Mouse (Mus musculus): ENCODE measurements around the gene Rxfp4. TPM values are rescaled to one million over a fixed set of nuclear protein-coding genes. Genes with fewer than 3 reads are reported as not detected.

Gene Rxfp4
- polyA plus RNA-seq, 1 experiment: 0.05 TPM

- Histone ChIP-seq H3K4me3 (ENCODE audit: insufficient read depth, poor library complexity, severe bottlenecking) (no peak overlapping the region), H3ac (ENCODE audit: control insufficient read depth, insufficient read length, low read depth) (no peak overlapping the region), H3K79me3 (ENCODE audit: low read depth) (peaks cover 61% of the 10 kb centered on the region), H3K36me3 (ENCODE audit: control insufficient read depth, insufficient read depth) (peaks cover 68% of the 10 kb centered on the region), H3K27me3 (ENCODE audit: control insufficient read depth, insufficient read depth, insufficient read length) (no peaks in the 10 kb centered on the region), H3K79me2 (ENCODE audit: control insufficient read depth, insufficient read depth) (peaks cover 85% of the 10 kb centered on the region)
- TF ChIP-seq MAX (IDR thresholded peaks at IDR 0.05) (peak; percentile 43), MYOD1 (IDR thresholded peaks at IDR 0.05; ENCODE audit: control insufficient read depth, insufficient read length, low read depth) (peak; percentile 99), CEBPB (IDR thresholded peaks at IDR 0.05; ENCODE audit: low read depth) (no peak)
Measured at GRCm38 (mm10) chr3:88630018-88630417, 22.9 kb downstream of the Rxfp4 start.

GRCm38 (mm10) chr3:88629244-88629643, 23.7 kb downstream of the Rxfp4 start:
- no peak for TF ChIP-seq USF1 (IDR thresholded peaks at IDR 0.05; ENCODE audit: low read depth)
- TF ChIP-seq MYOD1 (IDR thresholded peaks at IDR 0.05; ENCODE audit: control insufficient read depth, insufficient read length, low read depth): no peak
- no peak for TF ChIP-seq CEBPB (IDR thresholded peaks at IDR 0.05; ENCODE audit: low read depth)
- no peak for TF ChIP-seq CTCF (IDR thresholded peaks at IDR 0.05; ENCODE audit: control insufficient read depth, insufficient read depth, insufficient read length)
- no peak for TF ChIP-seq MYOG (IDR thresholded peaks at IDR 0.05; ENCODE audit: control insufficient read depth, extremely low read depth, insufficient read length)
- TF ChIP-seq FOSL1 (IDR thresholded peaks at IDR 0.05; ENCODE audit: insufficient read depth, low read length, poor library complexity, severe bottlenecking): no peak
- TF ChIP-seq MAX (IDR thresholded peaks at IDR 0.05): no peak
- Histone ChIP-seq H3ac (ENCODE audit: control insufficient read depth, insufficient read length, low read depth) (peak overlapping the region; percentile 19), H3K79me2 (ENCODE audit: control insufficient read depth, insufficient read depth) (peaks cover 93% of the 10 kb centered on the region), H3K27me3 (ENCODE audit: control insufficient read depth, insufficient read depth, insufficient read length) (no peaks in the 10 kb centered on the region), H3K36me3 (ENCODE audit: control insufficient read depth, insufficient read depth) (peaks cover 60% of the 10 kb centered on the region), H3K79me3 (ENCODE audit: low read depth) (peaks cover 61% of the 10 kb centered on the region), H3K4me3 (ENCODE audit: insufficient read depth, poor library complexity, severe bottlenecking) (no peak overlapping the region)

- TF ChIP-seq FOSL1 (IDR thresholded peaks at IDR 0.05; ENCODE audit: insufficient read depth, low read length, poor library complexity, severe bottlenecking) (no peak), CTCF (IDR thresholded peaks at IDR 0.05; ENCODE audit: control insufficient read depth, insufficient read depth, insufficient read length) (no peak), MAX (IDR thresholded peaks at IDR 0.05) (no peak), MYOD1 (IDR thresholded peaks at IDR 0.05; ENCODE audit: control insufficient read depth, insufficient read length, low read depth) (no peak), CEBPB (IDR thresholded peaks at IDR 0.05; ENCODE audit: low read depth) (no peak), MYOG (IDR thresholded peaks at IDR 0.05; ENCODE audit: control insufficient read depth, extremely low read depth, insufficient read length) (no peak), USF1 (IDR thresholded peaks at IDR 0.05; ENCODE audit: low read depth) (no peak)
- Histone ChIP-seq H3K79me2 (ENCODE audit: control insufficient read depth, insufficient read depth) (peaks cover 98% of the 10 kb centered on the region), H3ac (ENCODE audit: control insufficient read depth, insufficient read length, low read depth) (no peak overlapping the region), H3K79me3 (ENCODE audit: low read depth) (peaks cover 66% of the 10 kb centered on the region), H3K27me3 (ENCODE audit: control insufficient read depth, insufficient read depth, insufficient read length) (no peaks in the 10 kb centered on the region), H3K4me3 (ENCODE audit: insufficient read depth, poor library complexity, severe bottlenecking) (no peak overlapping the region), H3K36me3 (ENCODE audit: control insufficient read depth, insufficient read depth) (peaks cover 57% of the 10 kb centered on the region)
Measured at GRCm38 (mm10) chr3:88628766-88629165, 24.2 kb downstream of the Rxfp4 start.

GRCm38 (mm10) chr3:88627535-88627934, 25.4 kb downstream of the Rxfp4 start:
- Histone ChIP-seq H3K79me2 (ENCODE audit: control insufficient read depth, insufficient read depth) (peaks cover 100% of the 10 kb centered on the region), H3K4me3 (ENCODE audit: insufficient read depth, poor library complexity, severe bottlenecking) (no peak overlapping the region), H3K79me3 (ENCODE audit: low read depth) (peaks cover 74% of the 10 kb centered on the region), H3ac (ENCODE audit: control insufficient read depth, insufficient read length, low read depth) (no peak overlapping the region), H3K36me3 (ENCODE audit: control insufficient read depth, insufficient read depth) (peaks cover 44% of the 10 kb centered on the region), H3K27me3 (ENCODE audit: control insufficient read depth, insufficient read depth, insufficient read length) (no peaks in the 10 kb centered on the region)
- no peak for TF ChIP-seq MYOG (IDR thresholded peaks at IDR 0.05; ENCODE audit: control insufficient read depth, extremely low read depth, insufficient read length)
- TF ChIP-seq CEBPB (IDR thresholded peaks at IDR 0.05; ENCODE audit: low read depth): no peak

GRCm38 (mm10) chr3:88627114-88627513, 25.8 kb downstream of the Rxfp4 start:
- Histone ChIP-seq H3K4me3 (ENCODE audit: insufficient read depth, poor library complexity, severe bottlenecking) (no peak overlapping the region), H3K27me3 (ENCODE audit: control insufficient read depth, insufficient read depth, insufficient read length) (no peaks in the 10 kb centered on the region), H3K79me3 (ENCODE audit: low read depth) (peaks cover 75% of the 10 kb centered on the region), H3K36me3 (ENCODE audit: control insufficient read depth, insufficient read depth) (peaks cover 40% of the 10 kb centered on the region), H3K79me2 (ENCODE audit: control insufficient read depth, insufficient read depth) (peaks cover 100% of the 10 kb centered on the region), H3ac (ENCODE audit: control insufficient read depth, insufficient read length, low read depth) (no peak overlapping the region)
- TF ChIP-seq CEBPB (IDR thresholded peaks at IDR 0.05; ENCODE audit: low read depth) (no peak), MAX (IDR thresholded peaks at IDR 0.05) (no peak), USF1 (IDR thresholded peaks at IDR 0.05; ENCODE audit: low read depth) (no peak)

GRCm38 (mm10) chr3:88626316-88626715, 26.6 kb downstream of the Rxfp4 start:
- Histone ChIP-seq H3K79me2 (ENCODE audit: control insufficient read depth, insufficient read depth) (peaks cover 100% of the 10 kb centered on the region), H3K79me3 (ENCODE audit: low read depth) (peaks cover 75% of the 10 kb centered on the region), H3K36me3 (ENCODE audit: control insufficient read depth, insufficient read depth) (peaks cover 33% of the 10 kb centered on the region), H3ac (ENCODE audit: control insufficient read depth, insufficient read length, low read depth) (no peak overlapping the region), H3K4me3 (ENCODE audit: insufficient read depth, poor library complexity, severe bottlenecking) (no peak overlapping the region), H3K27me3 (ENCODE audit: control insufficient read depth, insufficient read depth, insufficient read length) (no peaks in the 10 kb centered on the region)
- TF ChIP-seq MAX (IDR thresholded peaks at IDR 0.05): no peak
- TF ChIP-seq MYOG (IDR thresholded peaks at IDR 0.05; ENCODE audit: control insufficient read depth, extremely low read depth, insufficient read length): no peak
- TF ChIP-seq USF1 (IDR thresholded peaks at IDR 0.05; ENCODE audit: low read depth): no peak
- no peak for TF ChIP-seq CEBPB (IDR thresholded peaks at IDR 0.05; ENCODE audit: low read depth)
- TF ChIP-seq CTCF (IDR thresholded peaks at IDR 0.05; ENCODE audit: control insufficient read depth, insufficient read depth, insufficient read length): no peak
- TF ChIP-seq FOSL1 (IDR thresholded peaks at IDR 0.05; ENCODE audit: insufficient read depth, low read length, poor library complexity, severe bottlenecking): no peak
- TF ChIP-seq MYOD1 (IDR thresholded peaks at IDR 0.05; ENCODE audit: control insufficient read depth, insufficient read length, low read depth): no peak
